Mouse (Mus musculus) brown adipose tissue, adult 24 weeks (tissue): ENCODE measurements around the gene Ikzf1. TPM values are rescaled to one million over a fixed set of nuclear protein-coding genes. Genes with fewer than 3 reads are reported as not detected.

Source experiments
- H3K27ac ChIP-seq: fragments of 200-500 bp; replicated peaks from 2 replicates; pipeline ENCODE4 v1.5.1; 2012; ENCODE audit warnings: low read depth, mild to moderate bottlenecking, low read length
- H3K4me1 ChIP-seq: fragments of 200-500 bp; 2 replicates; pipeline ENCODE4 v1.6.1; 2012; ENCODE audit warnings: low read length, mixed read lengths; ENCODE audit not compliant: control insufficient read depth, insufficient read depth, insufficient read length
- H3K4me3 ChIP-seq: fragments of 200-500 bp; 2 replicates; pipeline ENCODE4 v1.5.1; 2012; ENCODE audit warnings: low read depth, mild to moderate bottlenecking, low read length, moderate library complexity; ENCODE audit not compliant: insufficient read depth
- polyA plus RNA-seq: library from polyadenylated mRNA; stranded (reverse); fragments of >200 nt; gene quantifications from 2 replicates; pipeline ENCODE4 v1.2.4, GENCODE M21; 2012; ENCODE audit not compliant: missing spikeins, insufficient read depth, insufficient read length

The Ikzf1 gene
- polyA plus RNA-seq, 1 experiment, result 1.3 TPM

DNA sequence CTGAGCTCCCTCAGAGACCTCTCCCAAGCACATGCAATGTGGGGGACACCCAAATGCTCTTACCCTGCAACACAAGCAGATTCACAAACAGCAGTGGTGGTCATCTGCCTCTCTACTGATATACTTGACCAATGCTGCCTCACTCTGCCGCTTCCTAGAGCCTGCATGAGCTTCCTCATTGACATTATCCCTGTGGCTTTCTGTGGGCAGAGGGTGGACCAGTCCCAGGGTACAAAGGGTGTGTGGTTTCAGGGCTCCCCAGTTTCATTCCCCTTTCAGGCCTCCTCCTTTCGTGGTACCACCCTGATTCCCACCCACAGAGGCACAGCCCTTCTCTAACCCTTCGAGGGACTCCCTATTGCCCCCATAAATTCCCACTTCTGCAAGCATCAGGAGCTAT is 92.4 kb downstream of the Ikzf1 start:
- Histone ChIP-seq H3K27ac (no peak overlapping the region), H3K4me3 (no peak overlapping the region), H3K4me1 (peaks cover 2% of the 10 kb centered on the region)

DNA sequence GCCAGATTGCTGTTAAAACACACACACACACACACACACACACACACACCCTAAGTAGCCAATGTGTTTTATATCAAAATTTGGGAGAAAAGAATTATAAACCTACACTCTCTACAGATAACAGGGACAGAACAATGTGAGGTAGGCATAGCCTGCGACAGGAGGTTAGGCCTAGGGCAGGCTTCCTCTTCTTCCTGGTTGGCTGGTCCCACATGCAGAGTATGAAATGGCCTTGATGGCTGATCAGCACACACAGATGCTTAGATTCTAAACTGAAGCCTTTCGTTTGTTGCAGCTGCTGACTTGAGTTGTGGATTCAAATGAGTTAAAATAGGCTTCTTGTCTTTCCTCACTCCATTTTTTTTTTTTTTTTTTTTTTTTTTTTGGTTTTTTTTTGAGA is 93.0 kb downstream of the Ikzf1 start:
- Histone ChIP-seq H3K4me1 (peaks cover 2% of the 10 kb centered on the region), H3K4me3 (no peak overlapping the region), H3K27ac (no peak overlapping the region)

DNA sequence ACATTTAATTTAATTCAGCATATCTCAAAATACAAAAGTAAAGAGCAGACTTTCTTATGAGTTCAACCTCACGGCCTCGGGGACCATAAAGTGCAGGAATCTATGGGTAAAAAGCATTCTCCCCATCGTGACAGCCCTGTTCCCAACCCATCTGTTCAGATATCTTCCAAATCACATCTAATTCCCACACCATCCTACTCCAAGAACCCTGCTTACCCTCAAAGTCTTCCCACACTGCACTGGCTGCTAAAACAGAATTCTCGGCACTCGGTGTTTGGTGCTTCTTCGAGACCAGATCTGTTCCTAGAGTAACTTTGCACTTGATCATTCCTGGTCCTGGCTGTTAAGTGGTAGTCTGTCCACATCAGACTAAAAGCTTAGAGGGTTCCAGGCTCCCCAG is 93.5 kb downstream of the Ikzf1 start:
- peaks cover 2% of the 10 kb centered on the region for H3K4me1 ChIP-seq
- H3K4me3 ChIP-seq, result no peak overlapping the region

DNA sequence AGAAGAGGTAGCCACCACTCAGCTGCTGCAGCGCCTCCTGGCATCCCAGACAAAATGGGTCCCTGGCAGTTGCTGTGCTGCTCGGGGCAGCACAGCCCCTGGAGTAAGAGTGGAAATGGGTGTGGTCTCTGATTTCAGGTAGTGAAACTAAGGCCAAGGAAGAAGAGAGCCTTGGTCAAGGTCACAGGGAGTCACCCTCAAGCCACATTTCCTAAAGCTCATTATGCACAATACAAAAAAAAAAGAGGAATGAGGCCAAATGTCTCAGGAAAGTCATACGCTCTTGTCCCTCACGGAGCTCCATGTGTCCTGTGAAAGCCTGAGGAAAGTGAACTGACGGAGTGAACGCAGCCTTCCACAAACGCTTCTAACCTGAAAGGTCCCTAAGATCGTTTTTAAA is 96.9 kb downstream of the Ikzf1 start:
- H3K27ac ChIP-seq, result no peak overlapping the region
- H3K4me1 ChIP-seq, result no peaks in the 10 kb centered on the region; the same call in none of the 2 replicates
- no peak overlapping the region for H3K4me3 ChIP-seq

More for the DNA sequence above, 93.5 kb downstream of the Ikzf1 start:
- no peak overlapping the region for H3K27ac ChIP-seq

DNA sequence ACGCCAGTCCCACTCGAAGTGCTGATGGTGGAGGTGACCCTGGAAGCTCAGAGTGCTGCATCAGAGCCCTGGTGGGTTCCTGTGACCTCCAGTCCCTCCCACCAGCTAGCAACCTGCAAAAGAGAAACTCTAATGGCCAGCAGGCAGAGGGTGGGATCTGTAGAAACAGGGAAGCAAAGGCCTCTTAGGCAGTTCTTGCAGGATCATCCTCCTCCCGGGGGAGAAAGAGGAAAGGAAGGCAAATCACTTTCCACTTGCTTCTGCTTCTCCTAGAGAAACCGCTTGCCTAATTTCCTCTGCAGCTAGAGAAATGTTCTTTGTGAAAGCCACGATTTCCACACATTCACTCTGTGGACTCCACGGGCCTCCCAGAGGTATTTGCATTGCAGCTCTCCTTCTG is 100.7 kb downstream of the Ikzf1 start:
- Histone ChIP-seq H3K27ac (no peak overlapping the region), H3K4me3 (no peak overlapping the region), H3K4me1 (no peaks in the 10 kb centered on the region; the same call in none of the 2 replicates)

DNA sequence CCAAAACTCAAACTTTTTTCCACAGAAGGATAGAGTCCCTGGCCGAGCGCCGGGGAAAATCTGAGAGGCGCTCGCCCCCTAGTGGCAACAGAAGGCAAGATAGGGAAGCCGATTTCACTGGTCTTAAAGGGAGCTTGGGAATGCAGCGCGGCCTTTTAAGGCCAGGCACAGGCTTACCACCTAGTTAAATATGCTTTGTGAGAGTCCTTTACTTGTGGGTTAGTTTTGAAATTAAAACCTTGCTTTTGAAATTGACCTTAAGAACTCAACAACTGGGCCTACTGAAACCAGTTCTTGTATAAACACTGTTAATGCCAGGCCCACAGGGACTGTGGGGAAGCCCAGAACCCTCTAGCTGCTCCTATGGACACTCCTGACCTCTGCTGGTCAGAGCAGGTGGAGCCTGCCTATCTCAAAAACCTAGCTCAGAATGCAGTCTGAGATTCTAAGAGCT is 103.7 kb downstream of the Ikzf1 start:
- Histone ChIP-seq H3K4me1 (no peaks in the 10 kb centered on the region), H3K4me3 (peak overlapping the region; percentile 50), H3K27ac (no peak overlapping the region)

DNA sequence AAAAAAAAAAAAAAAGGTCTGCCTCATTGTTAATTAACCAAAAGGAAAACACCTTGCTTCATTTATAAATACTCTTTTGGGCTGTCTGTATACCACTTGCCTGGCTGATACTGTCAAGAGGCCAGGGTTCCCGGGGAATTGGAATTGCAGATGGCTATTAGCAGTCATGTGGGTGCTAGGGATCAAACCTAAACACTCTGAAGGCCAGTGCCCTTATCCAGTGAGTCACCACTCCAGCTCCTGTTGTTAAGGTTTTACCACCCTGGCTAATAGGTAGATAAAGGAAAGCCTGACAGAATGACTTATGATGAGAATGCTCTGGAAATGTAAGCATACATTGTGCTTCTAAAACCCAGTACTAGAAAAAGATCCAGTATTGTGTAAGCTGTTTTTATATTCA is 109.8 kb downstream of the Ikzf1 start:
- Histone ChIP-seq H3K4me1 (no peaks in the 10 kb centered on the region), H3K27ac (no peak overlapping the region), H3K4me3 (no peak overlapping the region)

DNA sequence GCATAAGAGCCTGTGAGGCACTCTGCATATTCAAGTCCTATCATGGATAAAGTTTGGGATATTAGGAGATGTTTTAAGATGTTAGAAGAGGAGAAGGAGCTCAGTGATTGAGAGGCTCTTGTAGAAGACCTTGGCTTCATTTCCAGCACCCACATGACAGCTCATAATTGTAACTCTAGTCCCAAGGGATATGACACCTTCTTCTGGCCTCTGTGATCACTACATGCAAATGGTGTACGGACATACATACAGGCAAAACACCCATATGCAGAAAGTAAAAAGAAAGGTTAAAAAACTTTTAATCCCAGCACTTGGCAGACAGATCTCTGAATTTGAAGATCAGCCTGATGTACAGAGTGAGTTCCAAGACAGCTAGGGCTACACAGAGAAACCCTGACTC is 113.9 kb downstream of the Ikzf1 start:
- no peak overlapping the region for H3K27ac ChIP-seq
- H3K4me3 ChIP-seq, result no peak overlapping the region
- H3K4me1 ChIP-seq, result no peaks in the 10 kb centered on the region

DNA sequence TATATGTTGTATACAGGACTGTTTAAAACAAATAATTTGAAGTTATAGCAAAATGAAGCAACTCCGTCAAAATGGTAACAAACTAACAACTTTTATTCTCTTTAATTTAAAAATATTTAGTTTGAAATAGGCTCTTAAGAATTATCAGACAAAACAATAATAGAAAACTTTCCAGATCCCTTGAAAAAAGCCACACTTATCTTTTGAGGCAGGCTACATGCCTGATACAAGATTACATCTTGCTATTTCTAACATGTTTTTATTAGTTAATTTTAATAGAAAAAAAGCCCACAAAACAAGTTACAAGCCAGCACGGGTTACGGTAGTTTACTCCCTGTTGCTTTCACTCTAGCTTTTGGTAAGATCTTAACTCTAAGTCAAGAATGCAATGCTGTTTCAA is 115.5 kb downstream of the Ikzf1 start:
- no peak overlapping the region for H3K27ac ChIP-seq
- H3K4me1 ChIP-seq, result no peaks in the 10 kb centered on the region
- no peak overlapping the region for H3K4me3 ChIP-seq

DNA sequence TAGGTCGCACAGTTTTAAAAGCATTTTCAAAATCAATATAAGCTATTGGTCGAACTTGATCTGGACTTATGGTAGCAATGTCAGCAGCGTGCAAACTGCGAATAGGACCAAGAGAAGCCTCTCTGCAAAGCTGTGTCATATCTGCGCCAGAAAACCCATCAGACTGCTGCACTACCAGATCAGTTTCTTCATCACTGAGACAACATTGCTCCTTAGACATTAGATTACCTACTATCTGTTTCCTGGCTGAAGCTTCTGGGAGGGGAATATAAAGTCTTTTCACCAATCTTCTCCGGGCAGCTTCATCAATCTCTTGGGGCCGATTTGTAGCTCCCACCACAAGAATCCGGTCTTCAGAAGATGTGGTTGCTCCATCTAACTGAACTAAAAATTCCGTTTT is 116.3 kb downstream of the Ikzf1 start:
- H3K27ac ChIP-seq, result no peak overlapping the region
- no peak overlapping the region for H3K4me3 ChIP-seq
- H3K4me1 ChIP-seq, result no peaks in the 10 kb centered on the region

DNA sequence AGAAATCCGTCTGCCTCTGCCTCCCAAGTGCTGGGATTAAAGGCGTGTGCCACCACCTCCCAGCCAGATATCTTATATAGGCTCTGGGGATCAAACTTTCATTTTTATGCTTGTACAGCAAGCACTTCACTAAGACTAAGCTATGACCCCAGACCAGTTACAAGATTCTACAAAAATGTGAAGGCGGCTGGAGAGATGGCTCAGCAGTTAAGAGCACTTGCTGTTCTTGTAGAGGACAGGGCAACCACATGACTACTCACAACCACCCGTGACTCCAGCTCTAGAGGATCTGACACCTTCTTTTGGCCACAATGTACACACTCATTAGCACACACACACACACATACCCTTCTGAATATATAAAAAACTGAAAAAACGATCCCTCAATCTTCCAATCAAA is 119.6 kb downstream of the Ikzf1 start:
- H3K4me3 ChIP-seq, result no peak overlapping the region
- no peaks in the 10 kb centered on the region for H3K4me1 ChIP-seq
- H3K27ac ChIP-seq, result no peak overlapping the region

DNA sequence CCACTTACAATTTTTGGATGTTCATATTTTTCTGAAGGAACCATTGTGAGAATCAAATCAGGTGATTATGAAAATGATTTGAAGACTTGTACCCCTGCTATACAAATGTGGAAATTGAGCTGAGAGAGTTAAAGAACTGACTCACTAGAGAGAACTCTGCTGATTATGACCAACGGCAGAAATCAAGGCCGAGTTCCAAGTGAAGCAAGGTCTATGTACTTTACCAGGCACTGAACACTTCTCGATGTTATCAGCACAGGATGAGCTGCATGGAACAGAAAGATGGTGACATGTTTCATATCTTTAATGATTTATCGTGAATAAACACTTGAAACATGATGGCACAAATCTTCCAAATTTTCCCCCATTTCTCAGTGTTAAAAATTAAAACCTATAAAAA is 121.1 kb downstream of the Ikzf1 start:
- Histone ChIP-seq H3K4me1 (no peaks in the 10 kb centered on the region), H3K4me3 (no peak overlapping the region), H3K27ac (no peak overlapping the region)

DNA sequence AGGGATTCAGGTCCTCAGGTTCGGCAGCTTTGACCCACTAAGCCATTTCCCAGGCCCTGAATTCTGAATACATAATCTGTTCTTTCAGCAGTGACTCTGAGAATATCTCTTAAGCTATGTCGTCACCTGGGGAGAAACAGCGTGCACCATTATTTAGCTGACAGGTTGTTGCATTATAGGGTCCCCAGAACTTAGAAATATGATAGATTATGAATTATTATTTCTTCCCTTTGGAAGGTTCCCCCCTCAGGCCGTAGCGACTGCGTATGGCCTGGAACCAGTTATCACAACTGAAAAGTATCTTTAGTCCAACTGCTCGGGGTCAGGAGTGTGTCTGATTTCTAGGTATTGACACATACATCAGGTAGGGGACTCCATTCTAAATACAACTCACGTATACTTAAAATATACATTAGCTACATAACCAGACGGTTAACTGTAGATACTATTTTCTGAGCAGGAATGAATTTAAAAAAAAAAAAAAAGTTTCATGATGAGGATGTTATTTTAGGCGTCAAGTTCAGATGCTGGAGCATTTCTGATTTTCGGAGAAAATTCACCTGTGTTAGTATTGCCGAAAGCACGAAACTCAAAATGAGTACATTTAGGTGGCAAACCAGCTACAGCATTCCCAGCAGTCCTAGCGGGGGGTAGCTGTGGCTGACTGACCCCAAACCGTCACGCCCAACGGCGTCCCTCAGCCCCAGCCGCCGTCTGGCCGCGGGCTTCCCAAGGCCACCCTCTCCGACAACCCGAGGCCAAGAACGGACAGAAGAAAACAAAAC is 123.4 kb downstream of the Ikzf1 start:
- Histone ChIP-seq H3K27ac (no peak overlapping the region), H3K4me3 (peak overlapping the region; percentile 71), H3K4me1 (no peaks in the 10 kb centered on the region)

DNA sequence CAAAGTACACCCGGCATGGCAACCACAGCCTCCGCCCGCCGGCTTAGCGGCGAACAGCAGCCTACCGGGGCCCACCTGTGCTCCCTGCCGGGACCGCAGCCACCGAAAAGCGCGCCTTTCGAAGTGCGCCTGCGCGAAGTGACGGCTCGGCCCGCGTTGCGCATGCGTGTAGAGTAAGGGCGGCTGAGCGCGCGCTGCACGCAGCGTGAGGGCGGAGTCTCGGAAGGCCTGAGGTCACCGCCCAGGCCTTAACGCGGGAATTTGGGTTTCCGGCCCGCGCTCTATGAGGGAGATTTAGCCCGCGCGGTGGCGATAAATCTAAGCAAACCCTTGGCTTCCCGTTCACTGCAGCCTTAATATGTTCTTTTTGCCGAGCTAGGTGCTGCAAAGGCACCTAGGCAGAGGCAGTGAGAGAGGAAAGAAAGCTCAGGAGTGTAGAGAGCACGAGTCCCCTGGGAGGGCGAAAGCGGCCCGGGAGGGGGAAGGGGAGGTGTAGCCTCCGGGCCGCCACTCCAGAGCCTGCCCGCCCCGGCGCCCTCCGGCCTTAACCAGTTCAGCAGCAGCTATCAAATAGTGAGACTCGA is 124.1 kb downstream of the Ikzf1 start, which contains the start of gene Fignl1:
TSS of gene Fignl1 (minus strand) at position 143 of the 584 bp plus-strand sequence.
- H3K27ac ChIP-seq, result peak within 1 kb of the TSS; percentile 95
- no peaks in the 10 kb centered on the region for H3K4me1 ChIP-seq
- H3K4me3 ChIP-seq, result peak within 1 kb of the TSS; percentile 83

DNA sequence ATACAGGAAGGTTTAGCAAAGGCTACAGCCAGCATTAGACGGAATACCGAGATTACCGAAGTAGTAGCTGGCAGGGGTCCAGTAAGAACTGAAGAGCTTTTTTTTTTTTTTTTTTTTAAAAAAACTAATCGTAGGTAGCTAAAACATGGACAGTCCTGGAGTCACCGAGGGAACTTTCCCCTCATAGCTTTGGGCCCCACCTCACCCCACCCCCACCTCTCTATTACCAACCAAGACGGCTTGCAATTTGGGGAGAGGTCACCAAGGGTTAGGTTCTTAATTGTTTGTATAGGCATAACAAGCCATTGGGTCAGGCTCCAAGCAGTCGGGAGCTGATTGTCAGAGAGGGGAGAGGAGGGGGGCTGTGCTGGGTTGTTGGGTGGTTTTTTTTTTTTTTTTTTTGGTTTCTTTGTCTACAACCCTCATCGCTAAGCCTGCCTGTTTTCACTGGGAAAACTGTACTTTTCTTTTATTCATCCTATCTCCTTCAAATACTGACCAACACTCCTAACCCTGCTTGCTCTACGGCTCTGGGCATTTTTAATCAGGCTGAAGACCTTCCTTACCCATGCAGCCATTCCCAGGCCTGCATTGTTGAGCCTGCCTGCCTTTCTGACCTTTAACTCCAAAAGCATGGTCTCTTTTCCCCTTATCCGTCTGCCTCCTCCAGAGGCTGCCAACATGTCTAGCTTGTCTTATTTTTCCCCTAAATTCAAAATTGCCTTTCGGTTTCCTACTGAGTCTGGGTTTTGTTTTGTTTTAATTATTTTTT is 124.8 kb downstream of the Ikzf1 start:
- H3K4me1 ChIP-seq, result no peaks in the 10 kb centered on the region
- H3K27ac ChIP-seq, result peak overlapping the region; percentile 95
- H3K4me3 ChIP-seq, result peak overlapping the region; percentile 83
